Mouse (Mus musculus) heart, postnatal 0 days (tissue): ENCODE measurements around the gene Adcy2. TPM values are rescaled to one million over a fixed set of nuclear protein-coding genes. Genes with fewer than 3 reads are reported as not detected.

Experiments used
- ATAC-seq: fragments of 200-750 bp; cut with Nextera tagmentation; 2 replicates; pipeline ENCODE4 v1.8.0; 2017; ENCODE audit warnings: low read depth, moderate number of reproducible peaks, moderate library complexity; ENCODE audit not compliant: insufficient read depth
- DNase-seq: peaks from one replicate; pipeline ENCODE4 v3.0.0-alpha.2; 2016; ENCODE audit warnings: low spot score
- H3K27ac ChIP-seq: fragments of 300-500 bp; sonication (generic); 2 replicates; pipeline ENCODE4 v1.5.1; 2014; ENCODE audit warnings: low read depth, mild to moderate bottlenecking
- H3K27me3 ChIP-seq: fragments of 300-500 bp; sonication (generic); 2 replicates; pipeline ENCODE4 v1.6.1; 2014; ENCODE audit warnings: low read length, mixed read lengths; ENCODE audit not compliant: control insufficient read depth, insufficient read depth
- H3K36me3 ChIP-seq: fragments of 300-500 bp; sonication (generic); replicated peaks from 2 replicates; pipeline ENCODE4 v1.6.1; 2014; ENCODE audit warnings: low read length, mixed read lengths; ENCODE audit not compliant: control insufficient read depth, insufficient read depth
- H3K4me1 ChIP-seq: fragments of 300-500 bp; sonication (generic); 2 replicates; pipeline ENCODE4 v1.6.1; 2014; ENCODE audit warnings: antibody characterized with exemption; ENCODE audit not compliant: control insufficient read depth, insufficient read depth
- H3K4me2 ChIP-seq: fragments of 300-500 bp; sonication (generic); 2 replicates; pipeline ENCODE4 v1.6.1; 2014; ENCODE audit warnings: low read depth, mild to moderate bottlenecking, low read length, moderate library complexity
- H3K4me3 ChIP-seq: fragments of 300-500 bp; sonication (generic); 2 replicates; pipeline ENCODE4 v1.5.1; 2014; ENCODE audit warnings: low read depth, low read length
- H3K9ac ChIP-seq: fragments of 300-500 bp; sonication (generic); replicated peaks from 2 replicates; pipeline ENCODE4 v1.6.1; 2014; ENCODE audit warnings: low read depth, low read length, mixed read lengths
- H3K9me3 ChIP-seq: fragments of 300-500 bp; sonication (generic); replicated peaks from 2 replicates; pipeline ENCODE4 v1.6.1; 2016; ENCODE audit warnings: low read length; ENCODE audit not compliant: control insufficient read depth
- CTCF ChIP-seq: IDR thresholded peaks from 2 replicates; pipeline ENCODE4 v1.5.1; 2016; ENCODE audit warnings: antibody characterized with exemption, control low read depth, low read depth
- EP300 ChIP-seq: IDR thresholded peaks from 2 replicates; pipeline ENCODE4 v1.6.1; 2016; ENCODE audit warnings: antibody characterized with exemption, low read depth
- WGBS: fragments of 180-500 bp; shearing (Covaris S2); extraction: QIAGEN DNeasy Blood & Tissue Kit; methylation state at CpG from one replicate; pipeline ENCODE4 v1.1.7; 2014; 5-methylcytosine and 5-hydroxymethylcytosine counted together
- polyA plus RNA-seq: library from polyadenylated mRNA; unstranded; fragments of >200 nt; fragmentation: Nextera tagmentation; extraction: Ambion mirVana; gene quantifications from 2 replicates; pipeline ENCODE4 v1.2.1, GENCODE M21; 2015
- total RNA-seq: library from RNA; depleted of rRNA; stranded (reverse); fragments of >200 nt; gene quantifications from 2 replicates; pipeline ENCODE4 v1.2.3, GENCODE M21; 2014; ENCODE audit warnings: low replicate concordance

Adcy2 gene
- total and polyA plus RNA-seq, 2 experiments from 2014 or later: 0.19 to 0.34 TPM

- Histone ChIP-seq H3K4me3 (no peak overlapping the region), H3K27ac (no peak overlapping the region), H3K27me3 (no peaks in the 10 kb centered on the region), H3K4me1 (no peaks in the 10 kb centered on the region), H3K9ac (no peak overlapping the region), H3K9me3 (no peaks in the 10 kb centered on the region), H3K36me3 (no peaks in the 10 kb centered on the region), H3K4me2 (no peak overlapping the region)
- DNase-seq (no peak), ATAC-seq (no peak)
- TF ChIP-seq CTCF (no peak), EP300 (no peak)
- 49% methylated on average over 2 of the region's 2 CpGs for WGBS
Measured at GRCm38 (mm10) chr13:69024964-69025363, 25.6 kb upstream of the Adcy2 start.

- Histone ChIP-seq H3K27me3 (no peaks in the 10 kb centered on the region), H3K4me3 (no peak overlapping the region), H3K9me3 (no peaks in the 10 kb centered on the region), H3K36me3 (no peaks in the 10 kb centered on the region), H3K27ac (no peak overlapping the region), H3K4me1 (no peaks in the 10 kb centered on the region), H3K4me2 (no peak overlapping the region), H3K9ac (no peak overlapping the region)
- TF ChIP-seq EP300 (no peak), CTCF (no peak)
- WGBS: 81% methylated on average over 2 of the region's 2 CpGs
- no peak for DNase-seq
- no peak for ATAC-seq
Measured at GRCm38 (mm10) chr13:69023239-69023638, 23.9 kb upstream of the Adcy2 start.

- H3K4me2 ChIP-seq: no peak overlapping the region
- ATAC-seq (no peak), DNase-seq (no peak)
- no peak overlapping the region for H3K4me3 ChIP-seq
- no peaks in the 10 kb centered on the region for H3K9me3 ChIP-seq
- no peak overlapping the region for H3K9ac ChIP-seq
- no peak for TF ChIP-seq CTCF
- no peak for TF ChIP-seq EP300
- no peaks in the 10 kb centered on the region for H3K36me3 ChIP-seq
- no peaks in the 10 kb centered on the region for H3K27me3 ChIP-seq
- no peak overlapping the region for H3K27ac ChIP-seq
- 49% methylated on average over 2 of the region's 2 CpGs for WGBS
- no peaks in the 10 kb centered on the region for H3K4me1 ChIP-seq
Measured at GRCm38 (mm10) chr13:69020574-69020973, 21.2 kb upstream of the Adcy2 start.

GRCm38 (mm10) chr13:69006915-69007314, 7.6 kb upstream of the Adcy2 start:
- H3K4me3 ChIP-seq: no peak overlapping the region
- WGBS: 62% methylated on average over 5 of the region's 5 CpGs

GRCm38 (mm10) chr13:69006091-69006490, 6.8 kb upstream of the Adcy2 start:
- H3K4me1 ChIP-seq: no peaks in the 10 kb centered on the region

More at GRCm38 (mm10) chr13:69006915-69007314, 7.6 kb upstream of the Adcy2 start:
- no peak overlapping the region for H3K4me2 ChIP-seq
- H3K9me3 ChIP-seq: no peaks in the 10 kb centered on the region
- H3K4me1 ChIP-seq: no peaks in the 10 kb centered on the region
- no peak for DNase-seq
- H3K9ac ChIP-seq: no peak overlapping the region
- H3K27me3 ChIP-seq: no peaks in the 10 kb centered on the region
- no peaks in the 10 kb centered on the region for H3K36me3 ChIP-seq
- H3K27ac ChIP-seq: no peak overlapping the region
- no peak for TF ChIP-seq CTCF
- TF ChIP-seq EP300: no peak
- no peak for ATAC-seq

GRCm38 (mm10) chr13:69004406-69004805, 5.1 kb upstream of the Adcy2 start:
- TF ChIP-seq EP300 (no peak), CTCF (no peak)
- Histone ChIP-seq H3K27ac (no peak overlapping the region), H3K4me3 (no peak overlapping the region), H3K4me1 (no peaks in the 10 kb centered on the region), H3K27me3 (peaks cover 11% of the 10 kb centered on the region), H3K36me3 (no peaks in the 10 kb centered on the region), H3K9ac (no peak overlapping the region), H3K9me3 (no peaks in the 10 kb centered on the region), H3K4me2 (no peak overlapping the region)
- WGBS: 61% methylated on average over 4 of the region's 4 CpGs
- ATAC-seq: no peak
- DNase-seq: no peak

More at GRCm38 (mm10) chr13:69006091-69006490, 6.8 kb upstream of the Adcy2 start:
- Histone ChIP-seq H3K36me3 (no peaks in the 10 kb centered on the region), H3K9ac (no peak overlapping the region), H3K27me3 (no peaks in the 10 kb centered on the region), H3K9me3 (no peaks in the 10 kb centered on the region), H3K27ac (no peak overlapping the region), H3K4me2 (no peak overlapping the region), H3K4me3 (no peak overlapping the region)
- WGBS: 69% methylated on average over 4 of the region's 4 CpGs
- ATAC-seq (no peak), DNase-seq (no peak)
- TF ChIP-seq EP300 (no peak), CTCF (no peak)
